Mouse (Mus musculus) stomach, embryonic 14.5 days (tissue): ENCODE measurements around the gene Lrch3. TPM values are rescaled to one million over a fixed set of nuclear protein-coding genes. Genes with fewer than 3 reads are reported as not detected.
"Not testable (repeated sequence)": the region's sequence is repeated elsewhere in the genome, so short reads cannot be mapped to it uniquely, and the experiment has no call there.

Source experiments
- ATAC-seq: fragments of 200-750 bp; cut with Nextera tagmentation; 2 replicates; pipeline ENCODE4 v1.8.0; 2017; ENCODE audit warnings: low read depth, moderate TSS enrichment; ENCODE audit not compliant: insufficient number of reproducible peaks, insufficient read depth, low FRiP score
- H3K27ac ChIP-seq: fragments of 300-500 bp; sonication (generic); 2 replicates; pipeline ENCODE4 v1.5.1; 2014; ENCODE audit warnings: mild to moderate bottlenecking, low read length, moderate library complexity, mixed read lengths
- H3K27me3 ChIP-seq: fragments of 300-500 bp; sonication (generic); 2 replicates; pipeline ENCODE4 v1.6.1; 2014; ENCODE audit warnings: low read length, control low read depth, mixed read lengths; ENCODE audit not compliant: control insufficient read depth, insufficient read depth
- H3K36me3 ChIP-seq: fragments of 300-500 bp; sonication (generic); 2 replicates; pipeline ENCODE4 v1.6.1; 2014; ENCODE audit warnings: mild to moderate bottlenecking, control low read depth, low read length, moderate library complexity, mixed read lengths; ENCODE audit not compliant: control insufficient read depth, insufficient read depth
- H3K4me1 ChIP-seq: fragments of 300-500 bp; sonication (generic); 2 replicates; pipeline ENCODE4 v1.6.1; 2014; ENCODE audit warnings: low read length, control low read depth, mixed read lengths; ENCODE audit not compliant: control insufficient read depth, insufficient read depth
- H3K4me2 ChIP-seq: fragments of 300-500 bp; sonication (generic); replicated peaks from 2 replicates; pipeline ENCODE4 v1.6.1; 2014; ENCODE audit warnings: low read depth, low read length, control low read depth
- H3K4me3 ChIP-seq: fragments of 300-500 bp; sonication (generic); 2 replicates; pipeline ENCODE4 v1.5.1; 2014; ENCODE audit warnings: low read depth, low read length, control low read depth
- H3K9ac ChIP-seq: fragments of 300-500 bp; sonication (generic); replicated peaks from 2 replicates; pipeline ENCODE4 v1.6.1; 2014; ENCODE audit warnings: low read depth, mild to moderate bottlenecking, control low read depth, low read length, moderate library complexity, mixed read lengths
- H3K9me3 ChIP-seq: fragments of 300-500 bp; sonication (generic); 2 replicates; pipeline ENCODE4 v1.6.1; 2016; ENCODE audit warnings: low read depth, low read length, control low read depth; ENCODE audit not compliant: control insufficient read depth
- WGBS: fragments of 180-500 bp; shearing (Covaris S2); extraction: QIAGEN DNeasy Blood & Tissue Kit; methylation state at CpG from one replicate; pipeline ENCODE4 v1.1.7; 2014; 5-methylcytosine and 5-hydroxymethylcytosine counted together
- polyA plus RNA-seq: library from polyadenylated mRNA; unstranded; fragments of >200 nt; fragmentation: Nextera tagmentation; extraction: Ambion mirVana; gene quantifications from 2 replicates; pipeline ENCODE4 v1.2.1, GENCODE M21; 2014

The Lrch3 gene
- polyA plus RNA-seq, 1 experiment from 2014 or later, result 34.1 TPM

DNA sequence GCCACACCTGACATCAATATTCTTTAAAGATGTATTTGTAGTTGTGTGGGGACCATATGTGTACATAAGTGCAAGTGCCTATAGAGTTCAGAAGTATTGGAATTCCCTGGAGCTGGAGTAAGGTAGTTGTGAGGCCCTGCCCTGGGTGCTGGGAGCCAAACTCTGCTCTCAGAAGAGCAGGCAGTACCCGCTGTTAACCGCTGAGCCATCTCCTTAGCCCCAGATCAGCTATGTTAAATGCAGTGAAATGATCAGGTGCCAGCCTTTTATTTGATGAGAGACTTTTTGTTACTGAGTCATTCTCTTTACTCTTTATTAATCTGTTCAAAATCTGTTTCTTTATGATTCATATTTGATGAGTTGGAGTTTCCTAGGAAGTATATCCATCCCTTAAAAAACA, 16.0 kb downstream of the Lrch3 start:
- no peak overlapping the region for H3K4me3 ChIP-seq
- H3K4me2 ChIP-seq, result no peak overlapping the region
- ATAC-seq, result no peak
- 34% methylated on average over 2 of the region's 2 CpGs for WGBS
- no peaks in the 10 kb centered on the region for H3K9me3 ChIP-seq
- no peaks in the 10 kb centered on the region for H3K4me1 ChIP-seq
- H3K27me3 ChIP-seq, result no peaks in the 10 kb centered on the region
- peaks cover 2% of the 10 kb centered on the region; the same call in 1 of the 2 replicates for H3K36me3 ChIP-seq
- no peak overlapping the region for H3K9ac ChIP-seq
- H3K27ac ChIP-seq, result no peak overlapping the region

DNA sequence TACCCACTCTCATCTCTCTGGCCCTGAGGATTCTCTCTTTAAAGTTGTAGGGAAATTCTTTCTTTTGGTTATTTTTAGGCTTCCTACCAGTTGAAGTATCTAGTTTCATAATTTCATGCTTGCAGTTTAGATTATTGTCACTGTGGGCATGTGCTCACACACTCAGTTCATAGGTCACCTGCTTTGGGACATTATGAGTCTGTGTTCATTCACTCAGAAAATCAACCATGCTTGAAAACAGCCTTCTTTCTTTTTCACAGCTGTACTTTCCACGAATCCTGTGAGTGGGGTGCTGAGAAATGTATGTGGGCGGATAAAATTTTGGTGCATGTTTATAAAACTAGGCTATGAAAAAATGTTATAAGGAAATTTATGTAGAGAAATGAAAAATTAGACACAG, 20.6 kb downstream of the Lrch3 start:
- no peaks in the 10 kb centered on the region for H3K36me3 ChIP-seq
- ATAC-seq, result no peak
- 73% methylated on average over 2 of the region's 2 CpGs for WGBS
- no peaks in the 10 kb centered on the region for H3K27me3 ChIP-seq
- no peaks in the 10 kb centered on the region for H3K9me3 ChIP-seq
- H3K27ac ChIP-seq, result no peak overlapping the region
- H3K4me3 ChIP-seq, result no peak overlapping the region
- no peaks in the 10 kb centered on the region for H3K4me1 ChIP-seq
- H3K9ac ChIP-seq, result no peak overlapping the region
- H3K4me2 ChIP-seq, result no peak overlapping the region

DNA sequence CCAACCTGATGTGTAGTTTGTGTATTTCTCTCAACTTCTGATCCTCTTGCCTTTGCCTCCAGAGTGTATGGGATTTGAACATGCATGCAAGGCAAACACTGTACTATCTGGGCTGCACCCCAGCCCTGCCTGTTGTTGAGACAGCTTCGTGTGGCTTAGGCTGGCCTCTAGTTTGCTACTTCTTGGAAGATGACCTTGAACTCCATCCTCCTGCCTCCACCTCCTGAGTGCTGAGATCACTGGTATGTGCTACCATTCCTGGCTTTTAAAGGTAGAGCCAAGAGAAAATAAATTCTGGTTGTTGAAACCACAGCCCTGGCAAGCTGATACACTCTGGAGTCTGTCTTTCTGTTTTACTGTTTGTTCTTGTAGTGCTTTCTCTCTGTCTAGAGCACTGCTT, 21.2 kb downstream of the Lrch3 start:
- 63% methylated on average over 1 of the region's 1 CpGs for whole genome bisulfite sequencing
- H3K9me3 ChIP-seq, result no peaks in the 10 kb centered on the region
- no peak overlapping the region for H3K4me2 ChIP-seq
- H3K27me3 ChIP-seq, result no peaks in the 10 kb centered on the region
- no peaks in the 10 kb centered on the region for H3K4me1 ChIP-seq
- ATAC-seq, result no peak
- no peak overlapping the region for H3K4me3 ChIP-seq
- no peak overlapping the region for H3K9ac ChIP-seq
- no peak overlapping the region for H3K27ac ChIP-seq
- no peaks in the 10 kb centered on the region for H3K36me3 ChIP-seq

DNA sequence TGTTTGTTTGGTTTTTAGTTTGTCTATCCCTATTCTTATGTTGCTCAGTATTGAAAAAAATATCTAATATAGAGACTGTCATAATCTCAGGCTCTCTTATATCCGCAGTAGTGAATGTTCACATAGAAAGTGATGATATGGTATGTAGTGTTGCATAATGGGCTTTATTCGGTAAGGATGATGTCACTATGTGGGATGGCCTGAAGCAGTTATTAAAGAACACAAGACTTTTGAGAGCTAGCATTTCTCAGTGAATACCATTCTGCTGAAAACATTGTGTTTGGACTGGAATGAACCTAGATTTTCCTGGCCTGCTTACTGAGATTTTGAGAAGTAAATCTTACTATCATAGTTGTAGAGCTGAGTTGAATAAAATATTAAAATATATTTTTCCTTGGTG, 23.5 kb downstream of the Lrch3 start:
- Histone ChIP-seq H3K4me3 (no peak overlapping the region), H3K9me3 (no peaks in the 10 kb centered on the region), H3K4me1 (no peaks in the 10 kb centered on the region), H3K36me3 (no peaks in the 10 kb centered on the region), H3K27ac (no peak overlapping the region), H3K9ac (no peak overlapping the region), H3K27me3 (no peaks in the 10 kb centered on the region), H3K4me2 (no peak overlapping the region)
- ATAC-seq, result no peak
- WGBS, result 83% methylated on average over 2 of the region's 2 CpGs

DNA sequence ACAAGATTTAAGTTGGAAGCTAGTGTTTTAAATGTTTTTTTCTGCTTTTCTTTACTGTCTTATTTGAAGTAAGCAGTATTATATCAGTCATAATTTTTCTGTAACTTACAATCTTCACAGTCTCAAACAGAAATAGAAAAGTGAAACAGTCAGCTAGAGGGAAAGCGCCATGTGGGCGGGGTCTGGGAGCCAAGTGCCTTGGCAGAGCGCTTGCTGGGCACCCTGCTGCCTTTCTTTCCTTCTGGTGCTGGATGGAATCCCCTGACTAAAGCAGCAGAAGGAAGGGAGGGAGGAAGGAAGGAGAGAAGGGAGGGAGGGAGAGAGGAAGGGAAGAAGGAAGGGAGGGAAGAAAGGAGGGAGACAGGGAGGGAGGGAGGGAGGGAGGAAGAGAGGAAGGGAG, 25.4 kb downstream of the Lrch3 start:
- H3K4me3 ChIP-seq, result not testable (repeated sequence)
- WGBS, result 48% methylated on average over 3 of the region's 3 CpGs

GRCm38 (mm10) chr16:32939716-32940115, 25.8 kb downstream of the Lrch3 start:
- not testable (repeated sequence) for H3K36me3 ChIP-seq, H3K27ac ChIP-seq, H3K9ac ChIP-seq, ATAC-seq, H3K4me3 ChIP-seq, H3K27me3 ChIP-seq, H3K9me3 ChIP-seq, H3K4me1 ChIP-seq, H3K4me2 ChIP-seq
- 90% methylated on average over 4 of the region's 4 CpGs for WGBS

More for the DNA sequence above, 25.4 kb downstream of the Lrch3 start:
- H3K27me3 ChIP-seq, H3K36me3 ChIP-seq, H3K4me2 ChIP-seq, ATAC-seq, H3K4me1 ChIP-seq, H3K9ac ChIP-seq, H3K27ac ChIP-seq, H3K9me3 ChIP-seq: not testable (repeated sequence)

- H3K4me2 ChIP-seq, H3K9me3 ChIP-seq, ATAC-seq, H3K4me3 ChIP-seq, H3K27ac ChIP-seq, H3K9ac ChIP-seq, H3K36me3 ChIP-seq, H3K4me1 ChIP-seq, H3K27me3 ChIP-seq: not testable (repeated sequence)
- 98% methylated on average over 2 of the region's 2 CpGs for WGBS
Measured at GRCm38 (mm10) chr16:32941226-32941625, 27.3 kb downstream of the Lrch3 start.

- H3K9ac ChIP-seq, result no peak overlapping the region
- no peak for ATAC-seq
- no peaks in the 10 kb centered on the region for H3K9me3 ChIP-seq
- no peaks in the 10 kb centered on the region for H3K4me1 ChIP-seq
- no peaks in the 10 kb centered on the region for H3K27me3 ChIP-seq
- 60% methylated on average over 5 of the region's 5 CpGs for WGBS
- H3K4me2 ChIP-seq, result no peak overlapping the region
- H3K4me3 ChIP-seq, result no peak overlapping the region
- no peak overlapping the region for H3K27ac ChIP-seq
- no peaks in the 10 kb centered on the region for H3K36me3 ChIP-seq
Measured at GRCm38 (mm10) chr16:32942694-32943093, 28.8 kb downstream of the Lrch3 start.

GRCm38 (mm10) chr16:32945379-32945778, 31.5 kb downstream of the Lrch3 start:
- Histone ChIP-seq H3K4me2 (no peak overlapping the region), H3K9me3 (no peaks in the 10 kb centered on the region), H3K27ac (no peak overlapping the region), H3K4me3 (no peak overlapping the region), H3K9ac (no peak overlapping the region), H3K27me3 (no peaks in the 10 kb centered on the region), H3K4me1 (no peaks in the 10 kb centered on the region), H3K36me3 (no peaks in the 10 kb centered on the region)
- ATAC-seq, result no peak
- WGBS, result 71% methylated on average over 5 of the region's 5 CpGs
